ENCODE assay signal across 8 mouse cellular contexts in the genomic region with DNA sequence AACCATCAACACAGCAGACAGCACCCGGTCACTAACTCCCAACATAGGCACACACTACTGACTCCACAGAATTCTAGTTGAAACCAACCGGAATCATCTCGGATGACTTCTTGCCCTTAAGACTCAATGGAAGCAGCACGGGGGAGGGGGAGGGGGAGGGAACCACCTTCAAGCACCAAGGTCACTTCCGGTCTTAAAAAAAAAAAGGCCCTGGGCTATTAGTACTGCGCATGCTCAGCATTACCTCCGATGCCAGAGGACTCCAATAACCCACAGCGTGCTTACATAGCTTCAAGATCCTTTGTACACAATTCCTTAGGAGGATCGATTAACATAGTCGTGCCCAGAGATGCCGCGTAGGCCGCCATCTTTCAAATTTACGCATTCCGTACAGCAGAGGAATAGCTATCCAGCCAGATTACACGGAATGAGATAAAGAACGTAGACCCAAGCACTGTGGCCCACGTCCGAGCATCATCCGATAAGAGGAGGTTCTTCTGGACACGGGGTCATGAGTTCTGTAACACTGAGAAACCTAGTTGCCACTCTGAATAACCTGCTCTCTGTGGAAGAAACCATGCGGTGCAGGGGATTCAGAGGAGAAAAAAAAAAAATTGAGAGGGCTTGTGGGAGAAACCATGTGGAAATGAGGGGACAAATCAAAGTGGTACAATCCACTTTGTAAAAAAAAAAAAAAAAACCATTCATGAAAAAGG. TPM values are rescaled to one million over a fixed set of nuclear protein-coding genes. Genes with fewer than 3 reads are reported as not detected.
DNase-seq lines count a peak whose midpoint lies in the region; ATAC-seq and TF ChIP-seq lines count a peak whose summit lies in the region.

A gene (minus strand): TSS at position 607 of the 716 bp plus-strand sequence.

- peak within 1 kb of the TSS; percentile 53 for H3K9ac ChIP-seq in hindbrain, postnatal 0 days (replicated peaks; ENCODE audit: low read length)

- ATAC-seq in activated CD4-positive, CD25-positive, alpha-beta regulatory T cell, adult 4 months = peak; percentile 54
- peak; percentile 76 for ATAC-seq in common myeloid progenitor, adult 5-6 weeks (replicated peaks; ENCODE audit: low read depth, poor library complexity, severe bottlenecking)
- peak; percentile 90 for ATAC-seq in hindbrain, postnatal 0 days
- ATAC-seq in megakaryocyte, adult 5-6 weeks (ENCODE audit: poor library complexity, severe bottlenecking) = peak; percentile 76

- H3K27ac ChIP-seq in gastrocnemius, adult 2 months = peak within 1 kb of the TSS; percentile 93
- peak within 1 kb of the TSS; percentile 90 for H3K27ac ChIP-seq in hindbrain, postnatal 0 days
- H3K27ac ChIP-seq in left cerebral cortex, adult 2 months = peak within 1 kb of the TSS; percentile 94

- no peaks in the 10 kb centered on the region; the same call in 1 of the 2 replicates for H3K4me1 ChIP-seq in hindbrain, postnatal 0 days (ENCODE audit: insufficient read depth, low read length)

- H3K36me3 ChIP-seq in hindbrain, postnatal 0 days (ENCODE audit: insufficient read depth, low read length) = peaks cover 4% of the 10 kb centered on the region; the same call in 1 of the 2 replicates

- H3K4me3 ChIP-seq in gastrocnemius, adult 2 months = peak within 1 kb of the TSS; percentile 81
- peak within 1 kb of the TSS; percentile 63 for H3K4me3 ChIP-seq in hindbrain, postnatal 0 days (ENCODE audit: low read length)
- peak within 1 kb of the TSS; percentile 61 for H3K4me3 ChIP-seq in left cerebral cortex, adult 2 months

- peak within 1 kb of the TSS; percentile 59 for H3K4me2 ChIP-seq in hindbrain, postnatal 0 days (ENCODE audit: low read depth, low read length)

- intact Hi-C loops in gastrocnemius, adult 2 months (cut with DNase I) = loop anchor here (2.0 to 5.0 kb wide), 5 partner anchors 47 to 186 kb away; a partner anchor contains a TSS
- intact Hi-C loops in left cerebral cortex, adult 2 months (cut with DNase I) = loop anchor here (5.0 kb wide), 2 partner anchors 44 to 139 kb away; a partner anchor contains a TSS

- peak; percentile 66 for DNase-seq in gastrocnemius, adult 2 months
- DNase-seq in hindbrain, postnatal 0 days (ENCODE audit: low spot score) = peak; percentile 95
- peak; percentile 42 to 67 for DNase-seq in left cerebral cortex, adult 2 months (ENCODE audit: extremely low spot score in 1 of 2, low spot score in 2 of 2)
- peak; percentile 80 to 89 for DNase-seq in right cerebral cortex, postnatal 10 days (ENCODE audit: low spot score in 2 of 2)
- DNase-seq in yolk sac, embryonic 10.5 days (ENCODE audit: low spot score) = peak; percentile 91

- WGBS in hindbrain, postnatal 0 days = under 1% methylated on average over 22 of the region's 22 CpGs

- TF ChIP-seq CTCF in gastrocnemius, adult 2 months (IDR thresholded peaks at IDR 0.05) = no peak
- 0 out of 2 replicates have a peak, but pooled peaks have one; percentile 12 for TF ChIP-seq CTCF in hindbrain, postnatal 0 days (IDR thresholded peaks at IDR 0.05; ENCODE audit: low read depth)
- TF ChIP-seq CTCF in left cerebral cortex, adult 2 months (IDR thresholded peaks at IDR 0.05) = no peak

- no peaks in the 10 kb centered on the region for H3K9me3 ChIP-seq in hindbrain, postnatal 0 days (ENCODE audit: low read length)

- no peaks in the 10 kb centered on the region for H3K27me3 ChIP-seq in hindbrain, postnatal 0 days (ENCODE audit: insufficient read depth, low read length)

RNA-seq across cellular contexts. Expression of the gene that starts here (rescaled TPM):
- 1 to 10 TPM; 6.5 to 6.6 TPM for polyA plus RNA-seq in activated CD4-positive, CD25-positive, alpha-beta regulatory T cell, adult 4 months (2017; shearing (Covaris generic))
- total RNA-seq in common myeloid progenitor, adult 5-6 weeks (2017) = 11.6 and 14.1 TPM in 2 replicates
- total RNA-seq in gastrocnemius, adult 2 months (2021) = 1 to 10 TPM; 8.6 to 8.8 TPM
- 16.1 and 16.8 TPM in 2 replicates for total RNA-seq in hindbrain, postnatal 0 days (2014; rRNA removed)
- 6.9 and 7.8 TPM in 2 replicates for polyA plus RNA-seq in hindbrain, postnatal 0 days (2015; fragmentation: Nextera tagmentation; extraction: Ambion mirVana)
- 10 to 100 TPM; 22.3 to 23.8 TPM for total RNA-seq in left cerebral cortex, adult 2 months (2021)
- 2.0 and 3.1 TPM in 2 replicates for total RNA-seq in megakaryocyte, adult 5-6 weeks (2015)
- total RNA-seq in megakaryocyte, adult 5-6 weeks (2017) = 4.3 and 4.8 TPM in 2 replicates

Comparison
In these comparisons a context has a peak if more than half of its experiments do, and no peak if none do; other contexts are left out.
1. Peak in every context shown above with its lines: DNase-seq, ATAC-seq, H3K4me3 ChIP-seq and H3K27ac ChIP-seq.